Mouse (Mus musculus) embryonic facial prominence, embryonic 14.5 days (tissue): ENCODE measurements around the gene Uchl5. TPM values are rescaled to one million over a fixed set of nuclear protein-coding genes. Genes with fewer than 3 reads are reported as not detected.

Source experiments
- ATAC-seq: fragments of 200-750 bp; cut with Nextera tagmentation; 2 replicates; pipeline ENCODE4 v1.8.0; 2017; ENCODE audit warnings: low read depth, moderate number of reproducible peaks, moderate TSS enrichment
- DNase-seq: peaks from one replicate; pipeline ENCODE4 v3.0.0-alpha.2; 2015; ENCODE audit warnings: low spot score
- H3K27ac ChIP-seq: fragments of 300-500 bp; sonication (generic); replicated peaks from 2 replicates; pipeline ENCODE4 v1.5.1; 2014; ENCODE audit warnings: low read depth, mild to moderate bottlenecking, low read length, moderate library complexity
- H3K27me3 ChIP-seq: fragments of 300-500 bp; sonication (generic); replicated peaks from 2 replicates; pipeline ENCODE4 v1.6.1; 2014; ENCODE audit warnings: low read length; ENCODE audit not compliant: control insufficient read depth, insufficient read depth
- H3K36me3 ChIP-seq: fragments of 300-500 bp; sonication (generic); 2 replicates; pipeline ENCODE4 v1.6.1; 2014; ENCODE audit warnings: low read length, mixed read lengths; ENCODE audit not compliant: control insufficient read depth, insufficient read depth
- H3K4me1 ChIP-seq: fragments of 300-500 bp; sonication (generic); 2 replicates; pipeline ENCODE4 v1.6.1; 2014; ENCODE audit warnings: antibody characterized with exemption, low read length; ENCODE audit not compliant: control insufficient read depth, insufficient read depth
- H3K4me2 ChIP-seq: fragments of 300-500 bp; sonication (generic); 2 replicates; pipeline ENCODE4 v1.6.1; 2014; ENCODE audit warnings: low read depth, mild to moderate bottlenecking, low read length, moderate library complexity, mixed read lengths
- H3K4me3 ChIP-seq: fragments of 300-500 bp; sonication (generic); 2 replicates; pipeline ENCODE4 v1.5.1; 2014; ENCODE audit warnings: low read depth, mild to moderate bottlenecking, low read length
- H3K9ac ChIP-seq: fragments of 300-500 bp; sonication (generic); 2 replicates; pipeline ENCODE4 v1.6.1; 2014; ENCODE audit warnings: low read depth, mild to moderate bottlenecking, low read length, moderate library complexity, mixed read lengths
- H3K9me3 ChIP-seq: fragments of 300-500 bp; sonication (generic); 2 replicates; pipeline ENCODE4 v1.6.1; 2016; ENCODE audit warnings: low read length; ENCODE audit not compliant: control insufficient read depth
- WGBS: fragments of 180-500 bp; shearing (Covaris S2); extraction: QIAGEN DNeasy Blood & Tissue Kit; methylation state at CpG from one replicate; pipeline ENCODE4 v1.1.7; 2014; 5-methylcytosine and 5-hydroxymethylcytosine counted together
- polyA plus RNA-seq: library from polyadenylated mRNA; unstranded; fragments of >200 nt; fragmentation: Nextera tagmentation; extraction: Ambion mirVana; gene quantifications from 2 replicates; pipeline ENCODE4 v1.2.1, GENCODE M21; 2014

The Uchl5 gene
- polyA plus RNA-seq, 1 experiment from 2014 or later: 56.1 TPM

DNA sequence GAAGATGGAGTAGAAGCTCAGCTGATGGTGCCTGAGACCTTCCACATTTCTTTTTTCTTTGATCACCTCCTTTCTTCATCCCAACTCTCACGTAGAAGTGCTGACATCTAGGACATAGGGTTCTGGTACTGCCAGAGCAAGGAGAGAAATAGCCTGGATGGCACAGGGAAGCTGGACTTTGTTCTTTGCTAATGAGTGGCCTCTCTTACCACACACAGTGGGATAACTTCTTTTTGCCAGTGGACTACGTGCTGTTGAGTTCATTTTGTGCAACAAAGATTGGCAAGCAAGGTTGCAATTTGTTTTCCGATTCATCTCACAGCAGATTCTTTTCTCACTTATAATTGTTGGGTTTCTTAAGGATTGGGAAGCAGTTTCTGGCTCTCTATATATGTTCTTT lies 45.6 kb downstream of the Uchl5 start:
- no peak overlapping the region for H3K27ac ChIP-seq
- no peak overlapping the region for H3K4me3 ChIP-seq
- no peak for ATAC-seq
- 0 out of 2 replicates have a peak, but pooled peaks cover 3% of the 10 kb centered on the region for H3K4me1 ChIP-seq
- no peaks in the 10 kb centered on the region for H3K36me3 ChIP-seq
- no peaks in the 10 kb centered on the region for H3K9me3 ChIP-seq
- no peak overlapping the region for H3K4me2 ChIP-seq
- WGBS: 85% methylated on average over 3 of the region's 3 CpGs
- DNase-seq: no peak
- H3K27me3 ChIP-seq: no peaks in the 10 kb centered on the region
- H3K9ac ChIP-seq: no peak overlapping the region

DNA sequence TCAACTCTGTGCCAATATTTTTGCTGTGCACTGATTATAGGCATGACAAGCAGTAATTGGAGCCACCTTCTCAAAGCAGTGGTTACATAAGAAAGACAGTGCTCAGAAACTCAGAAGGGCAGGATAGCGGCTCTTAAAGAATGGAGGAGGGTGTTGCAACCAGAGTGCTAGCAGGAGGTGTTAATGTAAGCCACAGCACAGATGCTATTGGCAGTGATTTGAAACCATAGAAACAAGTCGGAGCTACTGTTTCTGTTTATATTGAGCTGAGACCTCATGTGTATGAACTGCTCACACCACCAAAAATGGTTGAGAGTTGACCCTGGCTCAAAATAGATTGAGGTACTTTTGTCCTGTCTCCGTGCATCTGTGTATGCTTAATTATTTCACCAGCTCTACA lies 53.6 kb downstream of the Uchl5 start:
- H3K9ac ChIP-seq: no peak overlapping the region
- no peaks in the 10 kb centered on the region for H3K27me3 ChIP-seq
- peak; percentile 15 for DNase-seq
- no peak for ATAC-seq
- WGBS: 68% methylated on average over 3 of the region's 3 CpGs
- no peak overlapping the region for H3K27ac ChIP-seq
- no peaks in the 10 kb centered on the region for H3K9me3 ChIP-seq
- no peak overlapping the region for H3K4me3 ChIP-seq
- H3K36me3 ChIP-seq: no peaks in the 10 kb centered on the region
- H3K4me1 ChIP-seq: no peaks in the 10 kb centered on the region
- H3K4me2 ChIP-seq: no peak overlapping the region

DNA sequence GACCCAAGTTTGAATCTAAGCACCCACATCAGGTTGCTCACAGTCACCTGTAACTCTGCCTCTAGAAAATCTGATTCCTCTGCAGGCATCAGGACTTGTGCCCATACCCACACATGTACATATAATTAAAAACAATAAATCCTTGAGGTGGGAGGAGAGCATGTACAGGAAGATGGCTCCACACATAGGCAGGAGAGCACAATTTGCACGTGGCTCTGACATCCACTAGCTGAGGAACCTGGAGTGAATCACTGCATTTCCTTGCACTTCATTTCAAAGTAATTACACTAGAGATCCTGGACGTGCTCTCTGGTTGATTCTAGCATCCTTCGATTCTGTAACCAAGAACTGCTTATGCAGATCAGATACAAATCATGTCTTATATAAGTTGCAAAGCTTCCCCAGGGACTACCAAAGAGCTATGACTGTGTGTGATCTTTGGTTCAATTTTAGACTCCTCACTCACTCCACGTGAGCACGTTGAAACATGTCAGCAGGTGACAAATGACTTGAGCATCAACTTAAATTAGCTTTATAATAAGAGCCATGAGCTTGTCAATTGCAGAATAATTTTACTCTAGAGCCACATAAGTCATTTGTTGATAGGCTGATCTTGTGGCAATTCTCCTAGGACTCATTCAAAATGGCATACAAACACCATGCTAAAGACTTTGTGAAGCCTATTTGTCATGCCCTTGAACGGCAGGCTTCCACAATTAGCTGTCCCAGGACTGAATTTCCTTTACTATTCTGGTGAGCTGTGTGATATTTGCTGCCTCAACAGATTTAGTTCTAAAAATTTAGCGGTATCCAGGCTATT lies 59.5 kb downstream of the Uchl5 start:
- DNase-seq (no peak), ATAC-seq (no peak)
- no peaks in the 10 kb centered on the region for H3K36me3 ChIP-seq
- H3K4me1 ChIP-seq: no peaks in the 10 kb centered on the region
- no peak overlapping the region for H3K4me3 ChIP-seq
- 55% methylated on average over 7 of the region's 7 CpGs for WGBS
- no peaks in the 10 kb centered on the region for H3K27me3 ChIP-seq
- H3K9me3 ChIP-seq: no peaks in the 10 kb centered on the region
- H3K4me2 ChIP-seq: no peak overlapping the region
- H3K27ac ChIP-seq: no peak overlapping the region
- no peak overlapping the region for H3K9ac ChIP-seq

DNA sequence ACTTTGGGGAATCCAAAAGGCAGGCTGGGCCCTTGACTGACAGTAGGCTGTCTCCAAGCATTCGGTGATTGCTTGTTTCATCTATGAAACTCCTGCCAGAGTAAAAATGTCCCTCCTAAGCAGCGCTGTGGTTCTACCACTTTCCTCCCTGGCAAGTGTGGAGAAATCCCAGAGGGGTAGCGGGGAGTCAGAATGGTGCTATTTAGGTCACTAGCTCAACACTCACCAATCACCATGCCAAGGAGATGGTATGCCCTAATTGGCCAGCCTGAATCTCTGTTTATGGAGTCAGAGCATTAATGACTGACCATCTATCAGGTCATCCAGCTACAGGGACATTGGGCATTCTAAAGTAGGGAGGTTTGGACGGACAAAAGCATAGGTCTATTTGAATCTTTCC lies 60.6 kb downstream of the Uchl5 start:
- Histone ChIP-seq H3K27ac (no peak overlapping the region), H3K36me3 (no peaks in the 10 kb centered on the region), H3K4me2 (no peak overlapping the region), H3K9ac (no peak overlapping the region), H3K9me3 (no peaks in the 10 kb centered on the region), H3K4me3 (no peak overlapping the region), H3K27me3 (no peaks in the 10 kb centered on the region), H3K4me1 (no peaks in the 10 kb centered on the region)
- WGBS: 92% methylated on average over 4 of the region's 4 CpGs
- ATAC-seq (no peak), DNase-seq (no peak)

DNA sequence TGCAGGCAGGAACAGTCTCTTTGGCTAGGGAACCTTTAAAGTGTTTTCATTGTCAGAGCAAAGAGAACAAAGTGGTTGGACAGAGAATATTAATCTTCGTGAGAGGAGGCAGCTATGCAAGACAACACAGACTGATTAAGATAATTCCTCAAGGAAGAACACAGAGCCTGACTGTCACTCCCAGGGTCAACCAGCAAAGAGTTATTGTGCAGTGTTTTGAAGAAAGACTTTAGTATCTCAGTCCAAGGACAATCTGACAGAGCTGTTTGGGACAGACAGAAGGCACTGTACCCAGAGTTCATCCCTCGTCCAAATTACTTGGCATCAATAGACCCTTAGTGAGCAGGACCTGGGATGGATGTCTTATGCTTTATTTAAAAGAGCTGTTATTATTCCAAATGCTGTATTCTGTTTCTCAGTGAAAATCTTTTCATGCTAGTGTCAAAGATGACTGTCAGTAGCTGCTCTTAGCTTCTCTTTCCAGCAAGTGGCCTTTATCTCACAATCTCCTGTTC lies 61.9 kb downstream of the Uchl5 start:
- WGBS: 61% methylated on average over 2 of the region's 2 CpGs
- Histone ChIP-seq H3K9me3 (no peaks in the 10 kb centered on the region), H3K9ac (no peak overlapping the region), H3K36me3 (no peaks in the 10 kb centered on the region), H3K27me3 (no peaks in the 10 kb centered on the region), H3K4me2 (no peak overlapping the region), H3K4me1 (no peaks in the 10 kb centered on the region), H3K4me3 (no peak overlapping the region), H3K27ac (no peak overlapping the region)
- DNase-seq (no peak), ATAC-seq (no peak)

DNA sequence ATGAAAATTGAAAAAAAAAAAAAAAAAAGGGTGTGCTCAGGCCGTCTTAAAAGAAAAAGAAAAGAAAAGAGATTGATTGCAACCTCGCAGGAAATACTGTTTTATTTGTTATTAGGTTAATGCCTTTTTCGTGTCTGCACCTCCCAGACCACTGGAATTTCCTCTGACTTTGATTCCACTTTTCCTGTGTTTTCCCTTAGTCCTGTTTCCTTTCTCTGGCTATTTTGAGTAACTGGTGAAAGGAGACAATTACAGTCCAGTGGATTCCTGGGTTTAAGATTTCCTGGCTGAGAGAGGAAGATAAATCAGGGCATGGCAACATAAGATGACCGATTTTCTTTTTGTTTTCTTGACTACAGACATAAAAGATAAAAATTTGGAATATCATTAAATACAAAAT lies 75.3 kb downstream of the Uchl5 start:
- Histone ChIP-seq H3K36me3 (no peaks in the 10 kb centered on the region), H3K9me3 (no peaks in the 10 kb centered on the region), H3K9ac (no peak overlapping the region), H3K4me2 (no peak overlapping the region), H3K27ac (no peak overlapping the region), H3K27me3 (no peaks in the 10 kb centered on the region), H3K4me3 (no peak overlapping the region), H3K4me1 (no peaks in the 10 kb centered on the region; the same call in 1 of the 2 replicates)
- ATAC-seq (no peak), DNase-seq (no peak)
- WGBS: 26% methylated on average over 4 of the region's 4 CpGs

DNA sequence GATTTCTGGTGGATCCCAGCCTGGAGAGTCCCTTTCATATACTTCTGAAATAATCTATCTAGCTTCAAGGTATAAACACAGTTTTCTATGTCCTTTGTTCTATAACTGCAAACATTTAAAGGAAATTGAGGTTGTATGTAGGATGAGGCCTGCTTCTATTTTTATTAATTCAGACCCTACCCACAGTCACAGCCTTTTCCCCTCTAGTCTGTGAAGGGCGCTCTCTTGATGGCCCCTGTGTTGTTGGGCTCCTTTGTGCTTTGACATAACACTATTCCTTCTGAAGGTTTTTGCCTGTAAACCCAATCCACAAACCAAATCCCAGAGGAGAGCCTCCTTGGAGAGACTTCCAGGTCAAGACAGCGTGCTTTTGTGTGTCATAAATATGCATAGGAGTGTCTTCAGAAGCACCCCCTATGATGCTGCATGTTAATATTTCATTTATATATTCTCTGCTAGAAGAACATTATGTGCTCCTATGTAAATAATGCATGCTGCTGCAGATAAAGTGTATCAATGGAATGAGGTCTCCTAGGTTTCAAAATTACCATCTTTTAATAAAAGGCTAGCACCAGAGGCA lies 75.8 kb downstream of the Uchl5 start:
- no peak overlapping the region for H3K9ac ChIP-seq
- DNase-seq: no peak
- H3K27me3 ChIP-seq: no peaks in the 10 kb centered on the region
- H3K9me3 ChIP-seq: no peaks in the 10 kb centered on the region
- no peak overlapping the region for H3K4me2 ChIP-seq
- no peaks in the 10 kb centered on the region for H3K36me3 ChIP-seq
- no peak overlapping the region for H3K4me3 ChIP-seq
- no peak overlapping the region for H3K27ac ChIP-seq
- H3K4me1 ChIP-seq: no peaks in the 10 kb centered on the region; the same call in 1 of the 2 replicates
- 80% methylated on average over 2 of the region's 2 CpGs for WGBS
- no peak for ATAC-seq

DNA sequence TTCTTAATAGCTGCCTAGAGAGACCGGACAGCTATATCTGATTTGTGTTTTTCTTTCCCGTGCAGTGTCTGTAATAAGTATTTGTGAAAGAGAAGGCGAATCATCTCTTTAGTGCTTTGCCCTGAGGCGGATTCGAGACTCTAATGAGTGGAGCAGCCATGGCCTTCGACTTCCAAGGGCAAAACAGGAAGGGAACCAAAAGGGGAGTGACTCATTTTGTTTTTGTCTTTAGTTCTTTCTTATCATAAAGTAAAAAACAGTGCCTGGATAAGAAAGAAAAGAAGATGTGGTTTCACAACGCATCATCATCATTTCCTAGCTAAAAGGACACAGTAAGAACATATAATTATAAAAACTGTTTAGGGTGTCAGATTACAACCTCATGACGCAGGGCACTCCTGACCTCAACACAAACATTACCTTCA lies 76.6 kb downstream of the Uchl5 start:
- Histone ChIP-seq H3K9me3 (no peaks in the 10 kb centered on the region), H3K27me3 (no peaks in the 10 kb centered on the region), H3K27ac (no peak overlapping the region), H3K4me2 (no peak overlapping the region), H3K36me3 (no peaks in the 10 kb centered on the region), H3K9ac (no peak overlapping the region), H3K4me3 (no peak overlapping the region), H3K4me1 (no peaks in the 10 kb centered on the region; the same call in 1 of the 2 replicates)
- 25% methylated on average over 8 of the region's 8 CpGs for WGBS
- ATAC-seq (no peak), DNase-seq (no peak)
